Mouse (Mus musculus): Measurements from ENCODE around the gene Scp2. TPM values are rescaled to one million over a fixed set of nuclear protein-coding genes. Genes with fewer than 3 reads are reported as not detected.
A peak's percentile ranks its signal among the peaks of the same experiment; 100 is the strongest.

The Scp2 gene
- polyA plus RNA-seq, 1 experiment from 2014 or later = 227 TPM

DNA sequence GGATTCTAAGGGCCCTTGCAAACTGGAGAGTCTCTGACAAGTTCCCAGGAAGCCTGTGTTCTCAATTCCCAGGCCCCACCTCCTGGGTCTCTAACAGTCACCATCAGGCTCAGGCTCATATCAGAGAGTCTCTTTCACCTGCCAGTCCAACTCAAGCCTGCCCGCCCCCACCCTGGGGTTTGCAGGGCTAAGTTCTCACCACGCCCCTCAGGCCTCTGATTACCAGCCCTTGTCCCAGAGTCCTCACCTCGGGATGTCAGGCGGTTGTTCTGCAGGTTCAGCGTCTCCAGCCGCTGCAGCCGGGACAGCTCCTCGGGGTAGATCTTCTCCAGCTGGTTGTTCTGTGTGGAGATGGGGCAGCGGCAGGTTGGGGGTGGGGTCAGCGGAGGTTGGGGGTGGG, 119.5 kb downstream of the Scp2 start:
- no peak overlapping the region for H3K4me3 ChIP-seq (ENCODE audit: low read depth, low read length)
- H3K4me2 ChIP-seq (ENCODE audit: low read length) = 0 out of 2 replicates have a peak overlapping the region, but pooled peaks have one; percentile 8
- H3K36me3 ChIP-seq (ENCODE audit: control insufficient read depth, insufficient read depth, low read length) = no peaks in the 10 kb centered on the region
- H3K4me1 ChIP-seq (replicated peaks; ENCODE audit: control insufficient read depth, insufficient read depth, low read length) = peaks cover 7% of the 10 kb centered on the region; the same call in 1 of the 2 replicates
- no peak overlapping the region for H3K9ac ChIP-seq (ENCODE audit: low read length)
- no peak overlapping the region for H3K27ac ChIP-seq (ENCODE audit: low read depth)
- ATAC-seq (replicated peaks; ENCODE audit: low FRiP score, low TSS enrichment, low read depth) (peak; percentile 74), DNase-seq (ENCODE audit: low spot score) (peak; percentile 69)
- peaks cover 10% of the 10 kb centered on the region for H3K27me3 ChIP-seq (replicated peaks; ENCODE audit: control insufficient read depth, insufficient read depth, low read length)
- no peaks in the 10 kb centered on the region for H3K9me3 ChIP-seq (ENCODE audit: control insufficient read depth, low read length)
- WGBS = 2% methylated on average over 10 of the region's 10 CpGs

DNA sequence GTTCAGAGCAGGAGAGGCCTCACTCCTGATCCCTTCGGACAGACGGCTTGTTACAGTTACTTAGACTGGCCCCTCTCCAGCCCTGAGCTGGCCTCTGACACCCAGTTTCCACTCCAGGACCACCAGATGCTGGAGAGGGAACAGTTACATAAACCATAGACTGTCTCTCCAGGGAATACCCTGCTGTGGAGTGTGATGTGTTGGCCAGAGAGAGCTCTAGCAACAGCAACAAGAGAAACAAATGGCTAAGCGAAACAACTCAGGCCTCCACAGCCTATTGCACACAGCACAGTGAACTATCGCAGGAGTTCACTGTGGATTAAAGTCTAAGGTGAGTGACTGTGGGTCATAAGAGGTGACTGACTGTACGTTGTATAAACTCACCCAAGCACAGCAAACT, 120.2 kb downstream of the Scp2 start:
- ATAC-seq (replicated peaks; ENCODE audit: low FRiP score, low TSS enrichment, low read depth) (no peak; the same call in 1 of the 2 replicates), DNase-seq (ENCODE audit: low spot score) (no peak)
- Histone ChIP-seq H3K9me3 (ENCODE audit: control insufficient read depth, low read length) (no peaks in the 10 kb centered on the region), H3K4me3 (ENCODE audit: low read depth, low read length) (no peak overlapping the region), H3K4me1 (replicated peaks; ENCODE audit: control insufficient read depth, insufficient read depth, low read length) (peaks cover 7% of the 10 kb centered on the region; the same call in 1 of the 2 replicates), H3K36me3 (ENCODE audit: control insufficient read depth, insufficient read depth, low read length) (no peaks in the 10 kb centered on the region), H3K27ac (ENCODE audit: low read depth) (no peak overlapping the region), H3K27me3 (replicated peaks; ENCODE audit: control insufficient read depth, insufficient read depth, low read length) (peaks cover 3% of the 10 kb centered on the region; the same call in 1 of the 2 replicates), H3K4me2 (ENCODE audit: low read length) (no peak overlapping the region), H3K9ac (ENCODE audit: low read length) (no peak overlapping the region)
- 64% methylated on average over 5 of the region's 5 CpGs for WGBS

DNA sequence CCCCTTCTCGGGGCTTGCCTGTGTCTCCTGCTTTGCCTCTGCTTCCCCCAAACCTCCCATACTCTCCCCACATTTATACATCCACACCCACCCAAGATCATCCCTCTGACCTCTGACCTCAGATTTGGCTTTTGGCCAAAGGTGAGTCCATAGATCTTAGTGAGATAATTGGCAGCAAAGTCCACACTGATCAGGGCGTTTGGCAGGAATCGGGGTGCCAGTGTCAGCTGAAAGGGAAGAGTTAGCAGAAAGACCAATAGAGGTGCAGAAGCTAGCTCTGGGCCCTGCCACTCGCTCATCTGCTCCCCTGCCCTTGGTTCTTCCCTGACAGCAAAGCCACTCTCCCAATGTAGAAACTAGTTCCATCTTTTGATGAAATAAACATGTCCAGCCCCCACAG, 121.6 kb downstream of the Scp2 start:
- 85% methylated on average over 4 of the region's 4 CpGs for WGBS

DNA sequence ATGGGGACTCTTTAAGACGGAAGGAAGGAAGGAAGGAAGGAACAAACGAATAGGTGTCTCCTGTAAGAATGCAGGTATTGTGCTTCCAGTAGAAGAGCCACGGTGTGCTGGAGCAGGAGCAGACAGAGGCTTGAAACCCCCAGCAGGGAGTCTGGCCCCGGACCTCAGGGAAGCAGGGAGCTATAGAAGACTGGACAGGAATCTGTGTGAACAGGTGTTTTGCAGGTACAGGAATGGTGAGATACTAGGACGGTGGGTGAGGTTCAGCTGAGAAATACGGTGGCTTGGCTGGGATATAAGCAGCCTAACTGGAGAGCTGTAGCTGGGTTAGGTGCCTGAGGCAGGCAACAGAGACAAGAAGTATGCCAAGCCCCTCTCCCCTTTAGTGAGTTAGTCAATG, 124.6 kb downstream of the Scp2 start:
- WGBS = 80% methylated on average over 6 of the region's 6 CpGs
- Histone ChIP-seq H3K9ac (ENCODE audit: low read length) (no peak overlapping the region), H3K9me3 (ENCODE audit: control insufficient read depth, low read length) (no peaks in the 10 kb centered on the region), H3K4me2 (ENCODE audit: low read length) (no peak overlapping the region), H3K36me3 (ENCODE audit: control insufficient read depth, insufficient read depth, low read length) (no peaks in the 10 kb centered on the region), H3K4me1 (replicated peaks; ENCODE audit: control insufficient read depth, insufficient read depth, low read length) (0 out of 2 replicates have a peak, but pooled peaks cover 8% of the 10 kb centered on the region), H3K27me3 (replicated peaks; ENCODE audit: control insufficient read depth, insufficient read depth, low read length) (no peaks in the 10 kb centered on the region), H3K27ac (ENCODE audit: low read depth) (no peak overlapping the region), H3K4me3 (ENCODE audit: low read depth, low read length) (no peak overlapping the region)
- DNase-seq (ENCODE audit: low spot score) (no peak), ATAC-seq (replicated peaks; ENCODE audit: low FRiP score, low TSS enrichment, low read depth) (no peak)

More for the DNA sequence above, 121.6 kb downstream of the Scp2 start:
- ATAC-seq (replicated peaks; ENCODE audit: low FRiP score, low TSS enrichment, low read depth) (no peak), DNase-seq (ENCODE audit: low spot score) (no peak)
- H3K36me3 ChIP-seq (ENCODE audit: control insufficient read depth, insufficient read depth, low read length) = no peaks in the 10 kb centered on the region
- no peak overlapping the region for H3K4me2 ChIP-seq (ENCODE audit: low read length)
- peaks cover 13% of the 10 kb centered on the region; the same call in 1 of the 2 replicates for H3K4me1 ChIP-seq (replicated peaks; ENCODE audit: control insufficient read depth, insufficient read depth, low read length)
- H3K27ac ChIP-seq (ENCODE audit: low read depth) = no peak overlapping the region
- no peak overlapping the region for H3K9ac ChIP-seq (ENCODE audit: low read length)
- H3K4me3 ChIP-seq (ENCODE audit: low read depth, low read length) = no peak overlapping the region
- no peaks in the 10 kb centered on the region for H3K9me3 ChIP-seq (ENCODE audit: control insufficient read depth, low read length)
- no peaks in the 10 kb centered on the region; the same call in 1 of the 2 replicates for H3K27me3 ChIP-seq (replicated peaks; ENCODE audit: control insufficient read depth, insufficient read depth, low read length)

DNA sequence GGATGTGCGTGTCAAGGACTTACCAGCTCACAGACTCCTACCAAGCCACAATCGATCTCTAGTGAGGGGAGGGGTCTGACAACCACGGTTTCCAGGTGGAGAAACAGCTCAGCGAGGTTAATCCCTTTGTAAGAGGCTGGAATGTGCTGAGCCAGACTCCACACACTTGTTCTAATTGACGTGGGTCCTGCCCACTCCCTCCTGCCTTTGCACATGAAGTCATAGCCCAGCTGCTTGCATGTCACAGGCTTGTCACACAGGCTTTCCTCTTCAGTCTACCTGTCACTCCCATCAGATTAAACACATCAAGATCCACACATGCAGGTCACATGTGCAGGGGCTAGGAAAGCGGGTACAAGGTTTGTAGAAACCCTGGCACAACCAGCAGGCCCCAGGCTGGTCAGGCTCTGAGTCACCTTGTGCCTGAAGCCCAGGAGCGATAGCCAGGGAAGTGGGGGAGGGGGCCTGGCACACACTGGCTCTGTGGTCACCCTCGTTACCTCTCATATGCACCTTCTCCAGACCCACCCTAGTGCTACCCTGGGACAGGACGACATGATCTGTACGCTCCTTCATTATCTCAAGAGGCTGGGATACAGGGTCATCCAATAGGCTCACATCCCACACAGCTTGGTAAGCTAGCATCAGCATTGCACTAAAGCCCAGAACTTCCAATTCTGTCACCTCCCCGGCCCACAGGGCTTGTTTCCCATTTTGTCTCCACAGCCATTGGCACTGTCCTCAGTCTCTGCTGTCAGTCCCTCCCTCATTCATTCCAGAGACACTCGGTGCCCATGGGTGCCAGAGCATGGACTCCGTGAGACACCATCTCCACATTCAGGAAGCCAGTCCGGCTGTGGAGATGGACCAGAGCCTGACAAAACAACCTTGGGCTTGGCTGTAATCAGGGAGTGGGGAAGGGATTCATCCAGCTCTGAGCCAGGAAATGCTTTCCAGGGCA, 125.6 kb downstream of the Scp2 start:
- no peaks in the 10 kb centered on the region for H3K36me3 ChIP-seq (ENCODE audit: control insufficient read depth, insufficient read depth, low read length)
- H3K9ac ChIP-seq (ENCODE audit: low read length) = no peak overlapping the region
- H3K4me1 ChIP-seq (replicated peaks; ENCODE audit: control insufficient read depth, insufficient read depth, low read length) = 0 out of 2 replicates have a peak, but pooled peaks cover 6% of the 10 kb centered on the region
- no peak overlapping the region for H3K4me2 ChIP-seq (ENCODE audit: low read length)
- no peaks in the 10 kb centered on the region for H3K27me3 ChIP-seq (replicated peaks; ENCODE audit: control insufficient read depth, insufficient read depth, low read length)
- H3K9me3 ChIP-seq (ENCODE audit: control insufficient read depth, low read length) = no peaks in the 10 kb centered on the region
- DNase-seq (ENCODE audit: low spot score) = no peak
- no peak overlapping the region for H3K27ac ChIP-seq (ENCODE audit: low read depth)
- 47% methylated on average over 14 of the region's 14 CpGs for WGBS
- no peak for ATAC-seq (replicated peaks; ENCODE audit: low FRiP score, low TSS enrichment, low read depth)
- H3K4me3 ChIP-seq (ENCODE audit: low read depth, low read length) = no peak overlapping the region

DNA sequence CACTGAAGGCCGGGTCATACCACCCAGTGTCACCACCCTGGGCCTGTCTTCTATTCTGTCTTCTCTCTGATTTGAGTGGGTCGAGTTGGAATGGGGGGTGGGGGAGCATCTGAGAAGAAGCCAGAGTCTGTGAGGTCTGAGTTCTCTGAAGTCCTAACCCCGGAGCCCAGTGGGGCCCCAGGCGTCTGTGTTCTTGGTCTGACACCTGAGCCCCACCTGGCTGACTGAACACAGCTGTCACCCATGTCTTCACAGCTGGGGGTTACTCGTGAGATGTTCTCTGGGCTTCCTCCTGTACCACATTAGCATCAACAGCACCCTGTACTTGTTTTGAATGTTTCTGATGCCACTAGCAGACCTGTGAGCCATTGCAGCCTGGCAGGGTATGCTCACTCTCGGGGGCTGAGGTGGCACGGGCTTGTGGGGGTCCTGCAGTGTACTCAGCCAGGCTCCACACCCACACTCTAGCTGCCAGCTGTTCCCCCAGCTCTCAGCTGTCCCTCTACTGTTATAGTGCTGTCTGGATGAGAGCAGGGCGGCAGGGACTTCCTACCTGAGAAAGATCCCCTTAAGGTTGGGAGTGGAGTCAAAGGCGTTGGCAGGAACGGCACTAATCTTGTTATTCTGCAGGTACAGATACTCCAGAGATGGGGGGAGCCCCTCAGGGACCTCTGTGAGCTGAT, 126.4 kb downstream of the Scp2 start:
- 0 out of 2 replicates have a peak, but pooled peaks cover 6% of the 10 kb centered on the region for H3K4me1 ChIP-seq (replicated peaks; ENCODE audit: control insufficient read depth, insufficient read depth, low read length)
- H3K27ac ChIP-seq (ENCODE audit: low read depth) = no peak overlapping the region
- ATAC-seq (replicated peaks; ENCODE audit: low FRiP score, low TSS enrichment, low read depth) (no peak), DNase-seq (ENCODE audit: low spot score) (no peak)
- H3K9me3 ChIP-seq (ENCODE audit: control insufficient read depth, low read length) = no peaks in the 10 kb centered on the region
- no peaks in the 10 kb centered on the region for H3K36me3 ChIP-seq (ENCODE audit: control insufficient read depth, insufficient read depth, low read length)
- no peak overlapping the region for H3K4me3 ChIP-seq (ENCODE audit: low read depth, low read length)
- H3K4me2 ChIP-seq (ENCODE audit: low read length) = no peak overlapping the region
- H3K9ac ChIP-seq (ENCODE audit: low read length) = no peak overlapping the region
- no peaks in the 10 kb centered on the region for H3K27me3 ChIP-seq (replicated peaks; ENCODE audit: control insufficient read depth, insufficient read depth, low read length)
- 43% methylated on average over 10 of the region's 10 CpGs for WGBS

DNA sequence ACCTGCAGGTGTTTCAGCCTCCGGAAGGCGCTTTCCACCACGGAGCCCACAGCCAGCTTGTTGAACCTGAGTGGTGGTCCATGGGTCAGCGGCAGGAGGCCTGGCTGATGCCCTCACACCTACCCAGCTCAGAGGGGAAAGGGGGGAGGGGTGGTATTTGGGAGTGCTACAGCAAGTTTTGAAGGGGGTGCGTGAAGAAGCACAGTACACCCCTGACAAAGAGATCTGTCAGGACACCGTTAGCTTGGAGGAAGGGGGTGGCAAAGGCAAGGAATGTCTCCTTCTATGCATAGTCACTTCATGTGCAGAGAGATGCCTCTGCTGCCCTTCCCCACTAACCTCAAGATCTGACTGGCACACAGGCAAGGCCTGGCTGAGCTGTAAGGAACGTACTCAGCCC, 127.0 kb downstream of the Scp2 start:
- DNase-seq (ENCODE audit: low spot score) = no peak
- Histone ChIP-seq H3K4me1 (replicated peaks; ENCODE audit: control insufficient read depth, insufficient read depth, low read length) (0 out of 2 replicates have a peak, but pooled peaks cover 6% of the 10 kb centered on the region), H3K4me2 (ENCODE audit: low read length) (no peak overlapping the region), H3K9ac (ENCODE audit: low read length) (no peak overlapping the region), H3K9me3 (ENCODE audit: control insufficient read depth, low read length) (no peaks in the 10 kb centered on the region), H3K4me3 (ENCODE audit: low read depth, low read length) (no peak overlapping the region), H3K27me3 (replicated peaks; ENCODE audit: control insufficient read depth, insufficient read depth, low read length) (no peaks in the 10 kb centered on the region), H3K36me3 (ENCODE audit: control insufficient read depth, insufficient read depth, low read length) (no peaks in the 10 kb centered on the region), H3K27ac (ENCODE audit: low read depth) (no peak overlapping the region)
- WGBS = 79% methylated on average over 7 of the region's 7 CpGs
- ATAC-seq (replicated peaks; ENCODE audit: low FRiP score, low TSS enrichment, low read depth) = no peak

DNA sequence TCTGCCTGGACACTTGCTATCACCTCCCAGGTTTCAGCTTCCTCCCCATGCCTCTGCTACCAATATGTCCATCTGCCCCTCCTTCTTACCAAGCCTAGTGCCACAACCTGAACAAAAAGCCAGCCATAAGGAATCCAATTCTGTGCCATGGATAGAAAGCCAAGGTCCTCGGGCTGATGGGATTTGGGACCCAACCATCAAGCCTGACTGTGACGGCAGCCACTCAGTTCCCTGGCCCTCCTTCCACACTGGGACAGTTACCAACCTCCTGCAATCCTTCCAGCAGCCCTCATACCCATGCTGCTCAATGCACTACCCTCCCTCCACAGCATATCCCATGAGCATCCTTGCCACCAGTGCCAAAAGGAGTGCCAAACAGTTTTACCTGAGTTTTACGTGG, 128.5 kb downstream of the Scp2 start:
- Histone ChIP-seq H3K27ac (ENCODE audit: low read depth) (no peak overlapping the region), H3K9ac (ENCODE audit: low read length) (no peak overlapping the region), H3K4me3 (ENCODE audit: low read depth, low read length) (no peak overlapping the region), H3K9me3 (ENCODE audit: control insufficient read depth, low read length) (no peaks in the 10 kb centered on the region), H3K36me3 (ENCODE audit: control insufficient read depth, insufficient read depth, low read length) (no peaks in the 10 kb centered on the region), H3K4me1 (replicated peaks; ENCODE audit: control insufficient read depth, insufficient read depth, low read length) (0 out of 2 replicates have a peak, but pooled peaks cover 6% of the 10 kb centered on the region), H3K4me2 (ENCODE audit: low read length) (no peak overlapping the region), H3K27me3 (replicated peaks; ENCODE audit: control insufficient read depth, insufficient read depth, low read length) (no peaks in the 10 kb centered on the region)
- DNase-seq (ENCODE audit: low spot score) = no peak
- ATAC-seq (replicated peaks; ENCODE audit: low FRiP score, low TSS enrichment, low read depth) = no peak
- 75% methylated on average over 3 of the region's 3 CpGs for WGBS

Data from intestine, embryonic 14.5 days (tissue).